Mouse (Mus musculus) bone marrow, adult 2 months (tissue): Measurements from ENCODE around the gene Rab15.

ENCODE experiments used
- CTCF ChIP-seq: fragments of 200-500 bp; IDR thresholded peaks from 2 replicates; pipeline ENCODE4 v1.5.1; 2011; ENCODE audit warnings: low read length, control low read depth; ENCODE audit not compliant: control insufficient read depth, insufficient read depth
- POLR2A ChIP-seq: fragments of 200-500 bp; IDR thresholded peaks from 2 replicates; pipeline ENCODE4 v1.6.1; 2011; ENCODE audit warnings: low read depth, mild to moderate bottlenecking, control low read depth, low read length, borderline replicate concordance; ENCODE audit not compliant: control insufficient read depth

GRCm38 (mm10) chr12:76798008-76798720 lies 24.5 kb downstream of the Rab15 start:
- TF ChIP-seq POLR2A: no peak
- no peak for TF ChIP-seq CTCF
